Mouse (Mus musculus): ENCODE measurements around the gene Ap1ar. TPM values are rescaled to one million over a fixed set of nuclear protein-coding genes. Genes with fewer than 3 reads are reported as not detected.
A peak's percentile ranks its signal among the peaks of the same experiment; 100 is the strongest.

The Ap1ar gene
- polyA plus RNA-seq, 1 experiment from 2014 or later, result 71.9 TPM

GRCm38 (mm10) chr3:127796271-127796670 is 41.1 kb downstream of the Ap1ar start:
- 96% methylated on average over 7 of the region's 7 CpGs for WGBS
- Histone ChIP-seq H3K27ac (ENCODE audit: low read depth, low read length) (no peak overlapping the region), H3K27me3 (ENCODE audit: control insufficient read depth, insufficient read depth, low read length) (peaks cover under 1% of the 10 kb centered on the region; the same call in 1 of the 2 replicates), H3K4me2 (replicated peaks; ENCODE audit: low read depth, low read length) (no peak overlapping the region), H3K9me3 (ENCODE audit: control insufficient read depth, low read length) (no peaks in the 10 kb centered on the region), H3K36me3 (ENCODE audit: control insufficient read depth, insufficient read depth, low read length) (no peaks in the 10 kb centered on the region), H3K4me3 (ENCODE audit: low read depth, low read length) (no peak overlapping the region), H3K9ac (ENCODE audit: low read depth, low read length) (no peak overlapping the region), H3K4me1 (replicated peaks; ENCODE audit: control insufficient read depth, insufficient read depth, low read length) (no peaks in the 10 kb centered on the region)
- no peak for DNase-seq (ENCODE audit: low spot score)
- ATAC-seq (ENCODE audit: low FRiP score), result no peak

- no peak for ATAC-seq (ENCODE audit: low FRiP score)
- WGBS, result 97% methylated on average over 3 of the region's 3 CpGs
- DNase-seq (ENCODE audit: low spot score), result no peak
These were observed 41.6 kb downstream of the Ap1ar start for GRCm38 (mm10) chr3:127795762-127796161.

DNA sequence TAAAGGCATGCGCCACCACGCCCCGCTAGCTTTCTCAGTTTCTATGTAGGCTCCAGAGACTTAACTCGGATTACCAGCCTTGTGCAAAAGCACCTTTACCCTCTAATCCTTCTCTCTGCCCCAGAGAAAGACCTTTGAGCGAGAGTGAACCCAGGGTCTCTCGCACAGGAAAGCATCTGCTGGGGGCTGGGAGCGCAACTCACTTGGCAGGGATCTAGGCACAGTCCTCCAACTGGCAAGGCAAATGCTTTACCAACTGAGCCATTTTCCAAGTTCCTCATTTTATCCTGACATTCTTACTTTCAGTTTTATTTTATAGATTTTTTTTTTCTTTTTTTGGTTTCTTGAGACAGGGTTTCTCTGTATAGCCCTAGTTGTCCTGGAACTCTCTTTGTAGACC is 44.3 kb downstream of the Ap1ar start:
- no peak overlapping the region for H3K27ac ChIP-seq (ENCODE audit: low read depth, low read length)
- no peak for ATAC-seq (ENCODE audit: low FRiP score)
- no peak overlapping the region for H3K4me2 ChIP-seq (replicated peaks; ENCODE audit: low read depth, low read length)
- 84% methylated on average over 7 of the region's 7 CpGs for WGBS
- H3K4me1 ChIP-seq (replicated peaks; ENCODE audit: control insufficient read depth, insufficient read depth, low read length), result peaks cover 6% of the 10 kb centered on the region; the same call in 1 of the 2 replicates
- no peaks in the 10 kb centered on the region for H3K36me3 ChIP-seq (ENCODE audit: control insufficient read depth, insufficient read depth, low read length)
- peaks cover 19% of the 10 kb centered on the region for H3K27me3 ChIP-seq (ENCODE audit: control insufficient read depth, insufficient read depth, low read length)
- DNase-seq (ENCODE audit: low spot score), result no peak
- no peak overlapping the region for H3K9ac ChIP-seq (ENCODE audit: low read depth, low read length)
- H3K9me3 ChIP-seq (ENCODE audit: control insufficient read depth, low read length), result no peaks in the 10 kb centered on the region
- no peak overlapping the region for H3K4me3 ChIP-seq (ENCODE audit: low read depth, low read length)

More at GRCm38 (mm10) chr3:127795762-127796161, 41.6 kb downstream of the Ap1ar start:
- peaks cover 3% of the 10 kb centered on the region; the same call in 1 of the 2 replicates for H3K27me3 ChIP-seq (ENCODE audit: control insufficient read depth, insufficient read depth, low read length)
- peaks cover under 1% of the 10 kb centered on the region; the same call in 1 of the 2 replicates for H3K4me1 ChIP-seq (replicated peaks; ENCODE audit: control insufficient read depth, insufficient read depth, low read length)
- no peak overlapping the region for H3K9ac ChIP-seq (ENCODE audit: low read depth, low read length)
- H3K9me3 ChIP-seq (ENCODE audit: control insufficient read depth, low read length), result no peaks in the 10 kb centered on the region
- no peak overlapping the region for H3K4me2 ChIP-seq (replicated peaks; ENCODE audit: low read depth, low read length)
- H3K4me3 ChIP-seq (ENCODE audit: low read depth, low read length), result no peak overlapping the region
- H3K36me3 ChIP-seq (ENCODE audit: control insufficient read depth, insufficient read depth, low read length), result no peaks in the 10 kb centered on the region
- H3K27ac ChIP-seq (ENCODE audit: low read depth, low read length), result no peak overlapping the region

- Histone ChIP-seq H3K9me3 (ENCODE audit: control insufficient read depth, low read length) (no peaks in the 10 kb centered on the region), H3K4me2 (replicated peaks; ENCODE audit: low read depth, low read length) (no peak overlapping the region), H3K9ac (ENCODE audit: low read depth, low read length) (no peak overlapping the region), H3K27ac (ENCODE audit: low read depth, low read length) (no peak overlapping the region), H3K27me3 (ENCODE audit: control insufficient read depth, insufficient read depth, low read length) (peaks cover 19% of the 10 kb centered on the region), H3K4me1 (replicated peaks; ENCODE audit: control insufficient read depth, insufficient read depth, low read length) (peaks cover 6% of the 10 kb centered on the region; the same call in 1 of the 2 replicates), H3K36me3 (ENCODE audit: control insufficient read depth, insufficient read depth, low read length) (no peaks in the 10 kb centered on the region), H3K4me3 (ENCODE audit: low read depth, low read length) (no peak overlapping the region)
- DNase-seq (ENCODE audit: low spot score), result no peak
- no peak for ATAC-seq (ENCODE audit: low FRiP score)
- WGBS, result 60% methylated on average over 4 of the region's 4 CpGs
These were observed 45.4 kb downstream of the Ap1ar start for GRCm38 (mm10) chr3:127791595-127792561.

GRCm38 (mm10) chr3:127791056-127791483 is 46.3 kb downstream of the Ap1ar start:
- ATAC-seq (ENCODE audit: low FRiP score) (no peak), DNase-seq (ENCODE audit: low spot score) (peak; percentile 48)
- no peaks in the 10 kb centered on the region for H3K36me3 ChIP-seq (ENCODE audit: control insufficient read depth, insufficient read depth, low read length)
- peaks cover 6% of the 10 kb centered on the region; the same call in 1 of the 2 replicates for H3K4me1 ChIP-seq (replicated peaks; ENCODE audit: control insufficient read depth, insufficient read depth, low read length)
- WGBS, result under 1% methylated on average over 15 of the region's 15 CpGs
- H3K4me2 ChIP-seq (replicated peaks; ENCODE audit: low read depth, low read length), result peak overlapping the region; percentile 98
- H3K9ac ChIP-seq (ENCODE audit: low read depth, low read length), result peak overlapping the region; percentile 53; the same call in 1 of the 2 replicates
- peaks cover 19% of the 10 kb centered on the region for H3K27me3 ChIP-seq (ENCODE audit: control insufficient read depth, insufficient read depth, low read length)
- no peak overlapping the region for H3K27ac ChIP-seq (ENCODE audit: low read depth, low read length)
- no peaks in the 10 kb centered on the region for H3K9me3 ChIP-seq (ENCODE audit: control insufficient read depth, low read length)
- H3K4me3 ChIP-seq (ENCODE audit: low read depth, low read length), result peak overlapping the region; percentile 51

DNA sequence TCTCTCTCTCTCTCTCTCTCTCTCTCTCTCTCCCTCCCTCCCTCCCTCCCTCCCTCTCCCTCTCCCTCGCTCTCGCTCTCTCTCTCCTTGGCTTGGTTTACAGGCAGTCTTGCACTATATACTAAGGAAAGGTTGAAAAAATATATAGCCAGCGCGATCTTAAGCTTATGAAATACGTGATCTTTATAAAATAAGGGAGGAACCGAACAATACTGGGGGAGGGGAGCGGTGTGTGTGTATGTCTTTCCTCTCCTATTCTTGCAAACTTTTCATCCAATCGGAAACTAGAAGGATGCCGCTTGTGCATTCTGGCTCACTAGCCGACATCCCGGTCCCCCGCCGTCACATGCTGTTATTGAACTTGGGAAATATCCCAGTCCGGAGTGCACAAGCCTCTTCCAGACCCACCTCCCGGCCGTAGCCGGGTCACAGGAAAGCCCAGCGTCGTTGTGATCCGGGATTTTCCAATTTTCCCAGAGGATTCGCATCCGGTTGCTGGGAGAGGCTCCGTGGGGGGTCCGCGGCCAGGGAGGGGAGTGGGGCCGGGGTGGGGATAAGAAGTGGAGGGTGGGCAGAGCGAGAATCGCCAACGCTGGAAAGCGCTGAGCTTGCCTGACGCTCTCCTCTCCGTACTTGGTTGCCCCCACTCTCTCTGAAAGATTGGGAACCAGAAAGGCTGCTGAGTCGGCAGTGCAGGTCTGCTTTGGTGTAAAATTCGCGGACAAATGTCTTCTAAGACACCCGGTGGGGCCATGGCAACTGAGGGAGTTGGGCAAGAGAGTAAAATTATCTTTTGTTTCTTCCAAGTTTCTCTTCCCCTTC is 46.9 kb downstream of the Ap1ar start:
- Histone ChIP-seq H3K36me3 (ENCODE audit: control insufficient read depth, insufficient read depth, low read length) (no peaks in the 10 kb centered on the region), H3K4me2 (replicated peaks; ENCODE audit: low read depth, low read length) (peak overlapping the region; percentile 98), H3K4me1 (replicated peaks; ENCODE audit: control insufficient read depth, insufficient read depth, low read length) (peaks cover 6% of the 10 kb centered on the region; the same call in 1 of the 2 replicates), H3K9ac (ENCODE audit: low read depth, low read length) (peak overlapping the region; percentile 53), H3K27me3 (ENCODE audit: control insufficient read depth, insufficient read depth, low read length) (peaks cover 19% of the 10 kb centered on the region), H3K27ac (ENCODE audit: low read depth, low read length) (no peak overlapping the region), H3K9me3 (ENCODE audit: control insufficient read depth, low read length) (no peaks in the 10 kb centered on the region), H3K4me3 (ENCODE audit: low read depth, low read length) (peak overlapping the region; percentile 51)
- WGBS, result under 1% methylated on average over 34 of the region's 36 CpGs
- DNase-seq (ENCODE audit: low spot score), result peak; percentile 64
- ATAC-seq (ENCODE audit: low FRiP score), result peak; percentile 71

- under 1% methylated on average over 44 of the region's 44 CpGs for WGBS
- Histone ChIP-seq H3K9ac (ENCODE audit: low read depth, low read length) (peak within 1 kb of the TSS; percentile 53), H3K4me3 (ENCODE audit: low read depth, low read length) (peak within 1 kb of the TSS; percentile 51), H3K36me3 (ENCODE audit: control insufficient read depth, insufficient read depth, low read length) (no peaks in the 10 kb centered on the region), H3K27me3 (ENCODE audit: control insufficient read depth, insufficient read depth, low read length) (peaks cover 19% of the 10 kb centered on the region), H3K4me1 (replicated peaks; ENCODE audit: control insufficient read depth, insufficient read depth, low read length) (peaks cover 6% of the 10 kb centered on the region; the same call in 1 of the 2 replicates), H3K27ac (ENCODE audit: low read depth, low read length) (no peak within 1 kb of the TSS), H3K9me3 (ENCODE audit: control insufficient read depth, low read length) (no peaks in the 10 kb centered on the region), H3K4me2 (replicated peaks; ENCODE audit: low read depth, low read length) (peak within 1 kb of the TSS; percentile 98)
- DNase-seq (ENCODE audit: low spot score), result peak; percentile 67
- peak; percentile 66 for ATAC-seq (ENCODE audit: low FRiP score)
These were observed 47.7 kb downstream of the Ap1ar start, which contains the start of gene Tifa for GRCm38 (mm10) chr3:127789500-127790191. Tifa (plus strand) TSS chr3:127789805.

GRCm38 (mm10) chr3:127788919-127789318 is 48.4 kb downstream of the Ap1ar start:
- DNase-seq (ENCODE audit: low spot score), result peak; percentile 12
- peaks cover 6% of the 10 kb centered on the region; the same call in 1 of the 2 replicates for H3K4me1 ChIP-seq (replicated peaks; ENCODE audit: control insufficient read depth, insufficient read depth, low read length)
- H3K9me3 ChIP-seq (ENCODE audit: control insufficient read depth, low read length), result no peaks in the 10 kb centered on the region
- H3K4me2 ChIP-seq (replicated peaks; ENCODE audit: low read depth, low read length), result no peak overlapping the region
- no peak overlapping the region for H3K9ac ChIP-seq (ENCODE audit: low read depth, low read length)
- H3K4me3 ChIP-seq (ENCODE audit: low read depth, low read length), result no peak overlapping the region; the same call in 1 of the 2 replicates
- H3K27ac ChIP-seq (ENCODE audit: low read depth, low read length), result no peak overlapping the region
- 13% methylated on average over 8 of the region's 8 CpGs for whole genome bisulfite sequencing
- peaks cover 19% of the 10 kb centered on the region for H3K27me3 ChIP-seq (ENCODE audit: control insufficient read depth, insufficient read depth, low read length)
- no peak for ATAC-seq (ENCODE audit: low FRiP score)
- no peaks in the 10 kb centered on the region for H3K36me3 ChIP-seq (ENCODE audit: control insufficient read depth, insufficient read depth, low read length)
